Mouse (Mus musculus) bone marrow, adult 2 months (tissue): ENCODE data around the gene Arhgef1. TPM values are rescaled to one million over a fixed set of nuclear protein-coding genes. Genes with fewer than 3 reads are reported as not detected.

Experiments
- H3K27ac ChIP-seq: fragments of 200-500 bp; 2 replicates; pipeline ENCODE4 v1.5.1; 2012; ENCODE audit warnings: low read depth, mild to moderate bottlenecking, control low read depth, inconsistent platforms, low read length; ENCODE audit not compliant: control insufficient read depth, poor library complexity, insufficient read depth
- H3K4me1 ChIP-seq: fragments of 200-500 bp; 2 replicates; pipeline ENCODE4 v1.6.1; 2011; ENCODE audit warnings: low read length; ENCODE audit not compliant: control insufficient read depth, insufficient read depth
- H3K4me3 ChIP-seq: fragments of 200-500 bp; replicated peaks from 2 replicates; pipeline ENCODE3; 2011; ENCODE audit warnings: mild to moderate bottlenecking, low read depth, low read length, control low read depth; ENCODE audit not compliant: control insufficient read depth
- CTCF ChIP-seq: fragments of 200-500 bp; IDR thresholded peaks from 2 replicates; pipeline ENCODE4 v1.5.1; 2011; ENCODE audit warnings: low read length, control low read depth; ENCODE audit not compliant: control insufficient read depth, insufficient read depth
- POLR2A ChIP-seq: fragments of 200-500 bp; IDR thresholded peaks from 2 replicates; pipeline ENCODE4 v1.6.1; 2011; ENCODE audit warnings: low read depth, mild to moderate bottlenecking, control low read depth, low read length, borderline replicate concordance; ENCODE audit not compliant: control insufficient read depth
- WGBS: fragments of 180-500 bp; shearing (Covaris S2); methylation state at CpG from one replicate; pipeline ENCODE4 v1.1.7; 2018; 5-methylcytosine and 5-hydroxymethylcytosine counted together
- polyA plus RNA-seq: library from polyadenylated mRNA; stranded (reverse); fragments of >200 nt; gene quantifications from 2 replicates; pipeline ENCODE4 v1.2.4, GENCODE M21; 2011; ENCODE audit warnings: low replicate concordance; ENCODE audit not compliant: missing spikeins, insufficient read depth, insufficient read length

The Arhgef1 gene
- polyA plus RNA-seq, 1 experiment = 354 TPM

DNA sequence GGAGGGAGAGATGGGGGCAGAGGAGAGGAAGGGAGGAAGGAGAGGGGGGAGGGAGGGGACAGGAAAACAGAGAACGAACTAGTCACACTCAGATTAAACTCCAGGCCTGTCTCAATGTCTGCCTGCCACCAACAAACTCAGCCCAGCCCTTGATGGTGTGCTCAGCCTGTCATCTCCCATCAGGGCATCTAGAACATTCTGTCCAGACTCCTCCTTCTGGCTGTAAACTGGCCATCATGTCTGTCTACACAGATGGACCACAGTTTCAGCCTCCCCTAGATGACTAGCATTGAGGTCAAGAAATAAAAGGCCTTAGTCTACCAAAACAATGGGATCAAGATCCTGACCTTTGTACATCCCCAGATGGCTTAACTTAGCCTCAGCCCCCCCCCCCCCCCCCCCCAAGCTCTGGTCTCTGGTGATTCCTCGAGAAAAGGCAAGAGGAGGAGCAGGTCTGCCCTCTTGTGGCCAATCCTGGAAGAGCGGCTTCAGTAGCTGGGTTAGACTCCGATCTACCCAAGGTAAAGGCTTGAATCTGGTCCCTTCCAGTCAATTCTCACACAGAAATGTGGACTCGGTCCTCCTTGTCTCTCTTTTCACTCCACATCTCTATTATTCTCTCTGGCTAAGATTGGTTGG lies 62.3 kb downstream of the Arhgef1 start:
- no peaks in the 10 kb centered on the region for H3K4me1 ChIP-seq
- H3K4me3 ChIP-seq = no peak overlapping the region
- TF ChIP-seq CTCF = peak; percentile 81
- TF ChIP-seq POLR2A = no peak
- under 1% methylated on average over 5 of the region's 5 CpGs for WGBS
- no peak overlapping the region for H3K27ac ChIP-seq

DNA sequence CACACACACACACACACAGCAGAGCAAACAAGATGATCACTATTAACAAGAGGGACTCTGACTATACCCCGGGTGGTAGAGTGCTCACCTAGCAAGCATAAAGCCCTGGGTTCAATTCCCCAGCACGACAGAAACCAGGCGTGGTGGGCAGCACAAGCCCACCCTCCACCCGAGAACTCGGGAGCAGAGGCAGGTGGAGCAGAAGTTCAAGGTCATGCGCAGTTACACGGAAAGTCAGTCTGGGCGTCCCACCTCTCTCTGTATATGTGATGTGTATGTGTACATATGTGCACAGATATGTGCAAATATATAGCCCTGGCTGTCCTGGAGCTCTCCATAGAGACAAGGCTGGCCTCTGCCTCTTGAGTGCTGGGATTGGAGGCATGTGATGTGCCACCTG lies 65.3 kb downstream of the Arhgef1 start:
- TF ChIP-seq CTCF (no peak), POLR2A (no peak)
- H3K4me1 ChIP-seq = peaks cover 2% of the 10 kb centered on the region; the same call in 1 of the 2 replicates
- H3K4me3 ChIP-seq = no peak overlapping the region
- no peak overlapping the region for H3K27ac ChIP-seq
- 85% methylated on average over 8 of the region's 8 CpGs for WGBS

DNA sequence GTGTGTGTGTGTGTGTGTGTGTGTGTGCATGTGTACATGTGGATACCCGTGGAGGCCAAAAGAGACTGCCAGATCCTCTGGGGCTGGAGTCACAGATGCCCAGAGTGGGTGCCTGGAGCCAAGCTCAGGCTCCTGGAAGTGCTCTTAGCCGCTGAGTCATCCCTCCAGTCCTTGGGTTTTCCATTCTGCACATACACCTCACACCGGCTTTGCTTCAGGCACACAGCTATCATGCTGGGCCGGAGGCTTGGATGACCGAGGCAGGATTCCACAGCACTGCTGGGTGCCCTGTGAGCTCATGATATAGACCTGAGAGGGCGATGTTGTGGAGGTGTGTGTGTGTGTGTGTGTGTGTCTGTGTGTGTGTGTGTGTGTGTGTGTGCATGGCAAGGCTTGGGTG lies 65.8 kb downstream of the Arhgef1 start:
- Histone ChIP-seq H3K4me1 (peaks cover 2% of the 10 kb centered on the region; the same call in 1 of the 2 replicates), H3K4me3 (no peak overlapping the region), H3K27ac (no peak overlapping the region)
- no peak for TF ChIP-seq POLR2A
- TF ChIP-seq CTCF = no peak
- WGBS = 82% methylated on average over 6 of the region's 6 CpGs

DNA sequence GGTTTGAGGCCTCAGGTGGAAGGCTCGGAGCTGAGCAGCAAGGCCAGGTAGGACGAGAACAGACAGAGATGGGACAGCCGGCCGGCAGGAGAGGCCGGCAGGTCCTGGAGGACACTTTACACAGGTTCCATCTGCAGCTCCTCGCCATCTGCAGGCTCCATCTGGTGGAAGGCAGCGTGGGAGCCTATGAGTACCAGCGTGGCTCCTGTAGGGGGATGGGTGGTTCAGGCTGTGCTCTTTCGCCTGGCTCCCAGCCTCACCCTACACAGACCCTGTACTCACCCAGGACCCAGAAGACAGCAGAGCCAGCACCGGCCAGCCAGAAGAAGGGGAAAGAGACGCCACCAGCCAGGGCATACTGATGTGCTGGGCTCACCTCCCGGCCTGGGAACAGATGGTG lies 67.1 kb downstream of the Arhgef1 start:
- Histone ChIP-seq H3K27ac (no peak overlapping the region), H3K4me3 (no peak overlapping the region), H3K4me1 (peaks cover 2% of the 10 kb centered on the region; the same call in 1 of the 2 replicates)
- no peak for TF ChIP-seq CTCF
- TF ChIP-seq POLR2A = no peak
- 86% methylated on average over 12 of the region's 12 CpGs for WGBS

DNA sequence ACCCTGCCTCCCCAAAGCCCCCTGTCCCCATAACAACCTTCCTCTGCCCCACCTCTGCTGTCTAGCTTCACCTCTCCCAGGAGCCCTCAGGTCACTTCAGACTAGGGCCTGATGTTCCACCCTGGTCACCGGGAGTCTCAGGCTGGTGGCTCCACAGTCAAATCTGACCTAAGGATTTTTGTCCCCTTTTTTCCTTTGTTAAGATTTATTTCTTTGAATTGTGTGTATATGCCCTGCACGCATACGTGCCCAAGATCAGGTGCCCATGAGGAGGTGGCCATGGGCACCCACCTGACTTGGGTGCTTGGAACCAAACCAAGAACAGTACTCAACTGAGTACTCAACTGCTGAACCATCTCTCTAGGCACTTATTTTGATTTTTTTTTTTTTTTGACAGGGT lies 67.6 kb downstream of the Arhgef1 start:
- no peak overlapping the region for H3K4me3 ChIP-seq
- TF ChIP-seq POLR2A = no peak
- no peak for TF ChIP-seq CTCF
- 84% methylated on average over 3 of the region's 3 CpGs for WGBS
- H3K4me1 ChIP-seq = peaks cover 3% of the 10 kb centered on the region; the same call in 1 of the 2 replicates
- H3K27ac ChIP-seq = no peak overlapping the region

DNA sequence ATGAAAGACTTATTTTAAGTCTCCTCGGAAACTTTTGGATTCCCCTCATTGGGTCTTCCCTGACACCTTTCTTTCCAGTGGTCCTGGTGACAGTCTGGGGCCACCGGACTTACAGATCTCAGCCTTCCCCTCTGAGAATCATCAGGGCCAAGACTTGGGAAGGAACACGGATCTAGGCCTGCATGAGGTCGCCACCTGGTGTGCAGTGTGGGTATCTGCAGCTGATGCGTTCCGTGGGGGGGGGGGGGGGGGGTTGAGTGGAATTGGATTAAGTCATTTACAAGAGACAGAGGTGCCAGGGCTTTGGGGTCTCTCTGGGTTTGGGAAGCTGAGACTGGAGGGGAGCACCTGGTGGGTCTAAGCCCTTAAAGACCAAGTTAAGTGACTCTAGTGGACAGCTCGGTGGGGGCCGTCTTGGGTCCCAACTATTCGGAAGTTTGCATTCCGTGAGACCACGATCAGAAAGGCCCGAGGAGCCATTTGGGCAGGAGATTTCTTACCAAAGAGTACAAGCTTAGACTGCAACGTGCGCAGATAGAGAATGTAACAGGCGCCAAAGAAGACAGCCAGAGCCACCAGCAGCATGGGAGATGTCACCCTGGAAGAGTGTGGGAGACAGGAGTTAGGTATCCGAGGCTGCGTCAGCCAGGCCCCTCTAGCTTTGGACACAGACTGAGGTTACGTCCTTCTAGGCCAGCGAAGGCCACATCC lies 68.7 kb downstream of the Arhgef1 start:
- peak; percentile 83 for TF ChIP-seq CTCF
- TF ChIP-seq POLR2A = no peak
- 10% methylated on average over 19 of the region's 19 CpGs for WGBS
- Histone ChIP-seq H3K4me1 (peaks cover 3% of the 10 kb centered on the region; the same call in 1 of the 2 replicates), H3K27ac (peak overlapping the region; percentile 14; the same call in 1 of the 2 replicates), H3K4me3 (peak overlapping the region; percentile 83)

DNA sequence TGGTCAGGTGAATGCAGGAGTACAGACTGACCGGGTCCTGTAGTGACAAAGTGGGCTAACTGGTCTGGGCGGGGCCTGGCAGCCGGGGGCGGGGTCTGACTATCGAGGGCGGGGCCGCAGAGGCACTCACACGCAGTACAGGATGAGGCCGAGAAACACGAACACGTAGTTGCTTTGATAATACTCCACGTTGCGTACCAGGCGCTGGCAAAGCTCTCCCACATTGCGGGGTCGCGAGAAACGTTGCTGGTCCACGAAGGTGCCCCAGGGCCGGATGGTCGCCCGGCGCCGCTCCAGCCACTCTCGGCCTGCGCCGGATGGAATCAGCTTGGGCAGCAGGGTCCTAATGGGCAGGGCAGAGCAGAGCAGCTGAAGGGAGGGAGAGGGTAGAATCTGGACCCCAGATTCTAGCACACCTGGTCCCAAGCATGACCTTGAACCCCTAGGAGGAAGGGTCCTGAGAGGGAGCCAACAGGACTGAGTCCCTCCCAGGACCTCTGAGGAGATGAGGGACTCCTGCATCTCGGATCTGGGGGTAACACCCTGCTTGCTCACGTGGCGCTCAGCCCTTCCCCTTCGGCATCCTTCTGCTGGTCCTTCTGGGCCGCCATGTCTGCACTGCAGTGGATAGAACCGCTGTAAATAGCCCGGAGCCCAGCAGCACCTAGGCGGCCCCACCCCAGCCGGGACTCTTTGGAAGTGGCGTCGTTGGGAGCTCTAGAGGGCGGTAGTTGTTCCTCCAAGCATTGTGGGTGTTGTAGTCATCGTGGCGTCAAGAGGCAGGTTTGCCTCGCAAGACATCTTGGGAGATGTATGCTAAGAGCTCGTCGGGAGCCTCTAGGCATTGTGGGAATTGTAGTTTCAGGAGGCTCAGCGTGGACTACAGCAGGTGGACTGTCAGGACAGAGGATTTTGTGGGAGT lies 69.5 kb downstream of the Arhgef1 start, which contains the start of gene Rabac1:
Rabac1 (minus strand) TSS at position 783 of the 922 bp plus-strand sequence.
- under 1% methylated on average over 45 of the region's 45 CpGs for WGBS
- TF ChIP-seq CTCF (peak; percentile 13; the same call in 1 of the 2 replicates), POLR2A (peak; percentile 64; the same call in 1 of the 2 replicates)
- H3K27ac ChIP-seq = peak within 1 kb of the TSS; percentile 77
- H3K4me1 ChIP-seq = peaks cover 3% of the 10 kb centered on the region; the same call in 1 of the 2 replicates
- peak within 1 kb of the TSS; percentile 83 for H3K4me3 ChIP-seq

DNA sequence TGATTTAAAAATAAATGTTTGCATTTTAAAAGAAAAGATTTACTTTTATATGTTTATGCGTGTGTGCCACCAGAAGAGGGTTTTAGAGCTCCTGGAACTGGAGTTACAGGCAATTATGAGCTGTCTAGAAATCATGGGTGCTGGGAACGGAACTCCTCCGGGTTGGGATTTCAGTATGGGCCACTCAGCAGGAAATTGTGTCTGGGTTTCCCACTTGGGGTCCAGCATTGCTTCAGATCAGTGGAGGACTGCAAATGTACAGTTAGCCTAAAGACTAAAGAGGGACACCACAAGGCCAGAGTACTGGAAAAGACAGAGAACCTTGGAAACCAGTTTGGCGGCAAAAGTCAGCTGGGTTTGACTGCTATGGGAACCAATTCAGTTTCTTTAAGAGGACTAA lies 70.5 kb downstream of the Arhgef1 start:
- H3K4me3 ChIP-seq = no peak overlapping the region
- 75% methylated on average over 4 of the region's 4 CpGs for WGBS
- TF ChIP-seq POLR2A = no peak
- no peak for TF ChIP-seq CTCF
- H3K4me1 ChIP-seq = peaks cover 5% of the 10 kb centered on the region; the same call in 1 of the 2 replicates
- no peak overlapping the region for H3K27ac ChIP-seq
